ENCODE assay signal across 25 mouse cellular contexts in the genomic region with DNA sequence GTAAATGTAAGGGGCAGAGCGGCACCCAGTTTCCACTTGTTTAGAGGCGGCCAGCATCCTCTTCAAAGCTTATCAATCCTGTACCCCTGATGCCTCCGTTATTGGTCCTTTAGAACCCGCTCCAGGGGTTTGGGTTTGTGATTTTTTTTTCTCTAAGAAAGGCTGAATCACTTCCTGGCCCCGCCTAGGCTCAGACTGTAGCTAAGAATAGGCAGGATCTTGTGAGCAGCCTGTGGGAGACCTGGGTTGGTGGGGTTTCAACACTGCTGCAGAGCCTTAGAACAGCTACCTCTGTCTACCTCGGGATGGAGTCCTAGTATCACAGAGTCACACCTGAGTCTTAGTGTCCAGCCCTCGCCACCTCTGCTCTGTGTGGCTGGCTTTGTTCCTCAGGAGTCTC.
DNase-seq lines count a peak whose midpoint lies in the region; ATAC-seq and TF ChIP-seq lines count a peak whose summit lies in the region.
"Had no signal": no experiment of that assay in that cellular context is flagged by ENCODE, and none has a peak within 500 bp of the region (broad histone marks: within the 10 kb centered on the region; RNA-seq: fewer than 3 reads in every experiment).

No protein-coding gene starts in this region.

- no peak for TF ChIP-seq POLR2A in kidney, adult 2 months (IDR thresholded peaks at IDR 0.05; ENCODE audit: low read depth, low read length)

- H3K4me2 ChIP-seq in limb, embryonic 13.5 days (replicated peaks) = no peak overlapping the region
- H3K4me2 ChIP-seq: embryonic facial prominence, embryonic 12.5 days; heart, embryonic 12.5 days; liver, embryonic 11.5 days; midbrain, embryonic 15.5 days; neural tube, embryonic 15.5 days had no signal

- ATAC-seq in limb, embryonic 13.5 days (ENCODE audit: low FRiP score, low read depth) = no peak
- 0 out of 2 replicates have a peak, but pooled peaks have one; percentile 46 for ATAC-seq in megakaryocyte progenitor cell, adult 5-6 weeks (replicated peaks; ENCODE audit: poor library complexity)
- ATAC-seq: activated CD4-positive, CD25-positive, alpha-beta regulatory T cell, adult 4 months; forebrain, embryonic 14.5 days; intestine, embryonic 16.5 days; midbrain, embryonic 15.5 days had no signal

- H3K4me3 ChIP-seq in kidney, adult 2 months (ENCODE audit: insufficient read depth, low read depth, low read length) = no peak overlapping the region
- no peak overlapping the region for H3K4me3 ChIP-seq in limb, embryonic 13.5 days
- no peak overlapping the region for H3K4me3 ChIP-seq in limb, embryonic 10.5 days
- H3K4me3 ChIP-seq: embryonic facial prominence, embryonic 12.5 days; erythroblast, embryonic 14.5 days; heart, embryonic 12.5 days; midbrain, embryonic 15.5 days; neural tube, embryonic 15.5 days had no signal

- no peak for TF ChIP-seq CTCF in kidney, adult 2 months (conservative IDR thresholded peaks at IDR 0.05; ENCODE audit: insufficient read depth, insufficient read length, low read depth, low read length)

- H3K9ac ChIP-seq in limb, embryonic 13.5 days = 0 out of 2 replicates have a peak overlapping the region, but pooled peaks have one; percentile 3
- H3K9ac ChIP-seq: embryonic facial prominence, embryonic 12.5 days; heart, embryonic 12.5 days; midbrain, embryonic 15.5 days; neural tube, embryonic 15.5 days had no signal

- no peaks in the 10 kb centered on the region for H3K9me3 ChIP-seq in limb, embryonic 13.5 days
- H3K9me3 ChIP-seq in limb, embryonic 10.5 days (replicated peaks) = no peaks in the 10 kb centered on the region
- H3K9me3 ChIP-seq: embryonic facial prominence, embryonic 12.5 days; heart, embryonic 12.5 days; midbrain, embryonic 15.5 days; neural tube, embryonic 15.5 days had no signal

- 0 out of 2 replicates have a peak, but pooled peaks cover 3% of the 10 kb centered on the region for H3K4me1 ChIP-seq in kidney, adult 2 months (ENCODE audit: control insufficient read depth, insufficient read depth, low read length)
- peaks cover 19% of the 10 kb centered on the region; the same call in 1 of the 2 replicates for H3K4me1 ChIP-seq in limb, embryonic 13.5 days
- H3K4me1 ChIP-seq in limb, embryonic 10.5 days = peaks cover 10% of the 10 kb centered on the region

- no peak overlapping the region for H3K27ac ChIP-seq in kidney, adult 2 months (ENCODE audit: insufficient read depth, low read depth, low read length)
- no peak overlapping the region for H3K27ac ChIP-seq in limb, embryonic 13.5 days
- no peak overlapping the region for H3K27ac ChIP-seq in limb, embryonic 10.5 days
- H3K27ac ChIP-seq: embryonic facial prominence, embryonic 12.5 days; midbrain, embryonic 15.5 days; neural tube, embryonic 15.5 days had no signal

- no peaks in the 10 kb centered on the region for H3K36me3 ChIP-seq in kidney, adult 2 months (ENCODE audit: control insufficient read depth, insufficient read depth, low read length)
- H3K36me3 ChIP-seq in limb, embryonic 13.5 days = no peaks in the 10 kb centered on the region
- no peaks in the 10 kb centered on the region for H3K36me3 ChIP-seq in limb, embryonic 10.5 days
- H3K36me3 ChIP-seq: embryonic facial prominence, embryonic 12.5 days; heart, embryonic 12.5 days; midbrain, embryonic 15.5 days; neural tube, embryonic 15.5 days had no signal

- 64% methylated on average over 7 of the region's 7 CpGs for WGBS in kidney, adult 2 months
- WGBS in limb, embryonic 13.5 days = 77% methylated on average over 7 of the region's 7 CpGs
- WGBS in limb, embryonic 10.5 days = 85% methylated on average over 7 of the region's 7 CpGs

- H3K27me3 ChIP-seq in kidney, adult 2 months (replicated peaks; ENCODE audit: control insufficient read depth, insufficient read depth, low read length) = no peaks in the 10 kb centered on the region
- peaks cover 23% of the 10 kb centered on the region; the same call in 1 of the 2 replicates for H3K27me3 ChIP-seq in limb, embryonic 13.5 days
- peaks cover 37% of the 10 kb centered on the region for H3K27me3 ChIP-seq in limb, embryonic 10.5 days (ENCODE audit: low read depth, poor library complexity, severe bottlenecking)
- H3K27me3 ChIP-seq: midbrain, embryonic 15.5 days; neural tube, embryonic 15.5 days had no signal

- DNase-seq in kidney, adult 2 months = peak; percentile 52
- DNase-seq in kidney, adult 8-10 months = no peak
- DNase-seq in limb, embryonic 10.5 days (ENCODE audit: low spot score) = no peak
- peak; percentile 77 for DNase-seq in brain, adult 2 months (ENCODE audit: low read depth, low spot score)
- DNase-seq in yolk sac, embryonic 10.5 days (ENCODE audit: low spot score) = no peak
- DNase-seq: adrenal gland, postnatal 10 days; cerebellum, adult 18-20 months; cerebellum, postnatal 36 days; gastrocnemius, postnatal 36 days; heart, postnatal 14 days; kidney, postnatal 4 days; lung, adult 18-20 months; lung, postnatal 14 days; thymus, postnatal 14 days had no signal

Comparison
In these comparisons a context has a peak if more than half of its experiments do, and no peak if none do; other contexts are left out.
1. DNase-seq: peak in kidney, adult 2 months (single experiment) and brain, adult 2 months (single experiment); none in kidney, adult 8-10 months (0 of 2), limb, embryonic 10.5 days (single experiment) and yolk sac, embryonic 10.5 days (single experiment).